Mouse (Mus musculus) hematopoietic stem cell, adult 5-6 weeks (primary cell): ENCODE measurements around the gene Popdc2. TPM values are rescaled to one million over a fixed set of nuclear protein-coding genes. Genes with fewer than 3 reads are reported as not detected.

ENCODE experiments used
- ATAC-seq, 2 experiments: fragments of 125-278 bp in 1 of 2; replicated peaks in 1 of 2; 2 replicates each; pipeline ENCODE4 v1.8.0; 2016 to 2017; ENCODE audit warnings: inconsistent platforms in 2 of 2, mild to moderate bottlenecking in 2 of 2, moderate number of reproducible peaks in 2 of 2, low read depth in 1 of 2, moderate TSS enrichment in 1 of 2; ENCODE audit not compliant: low FRiP score in 2 of 2, poor library complexity in 2 of 2, severe bottlenecking in 2 of 2, insufficient read depth in 1 of 2, low TSS enrichment in 1 of 2
- total RNA-seq: library from RNA; stranded (forward); fragments of 172-1452, 232-1000 nt; gene quantifications from 2 replicates; pipeline ENCODE4 v1.2.3, GENCODE M21; 2017

Gene Popdc2
- total RNA-seq, 1 experiment from 2014 or later = 1.1 TPM

GRCm38 (mm10) chr16:38350939-38351338 lies 11.1 kb upstream of the Popdc2 start:
- ATAC-seq = no peak

DNA sequence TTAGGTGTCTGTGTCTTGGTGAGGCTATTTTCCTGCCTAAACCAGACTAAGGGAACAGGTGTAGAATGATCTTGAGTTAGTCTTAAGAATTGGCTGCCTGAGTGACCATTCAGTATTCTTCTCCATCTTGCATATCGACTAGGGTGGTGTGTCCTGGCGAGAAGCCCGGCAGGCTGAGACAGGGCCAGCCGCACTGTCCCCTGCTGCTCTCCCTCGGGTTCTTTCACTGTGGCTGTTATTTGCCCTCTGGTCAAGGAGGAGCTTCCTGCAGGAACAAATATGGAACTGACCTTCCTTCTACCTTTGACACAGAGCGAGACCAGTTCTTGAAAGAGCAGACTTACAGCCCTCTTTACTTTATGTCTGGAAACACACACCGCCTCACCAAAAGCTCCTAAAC lies 10.0 kb upstream of the Popdc2 start:
- no peak for ATAC-seq

- no peak for ATAC-seq
These were observed 9.2 kb upstream of the Popdc2 start for GRCm38 (mm10) chr16:38352851-38353250.

GRCm38 (mm10) chr16:38353642-38354041 lies 8.4 kb upstream of the Popdc2 start:
- no peak for ATAC-seq

DNA sequence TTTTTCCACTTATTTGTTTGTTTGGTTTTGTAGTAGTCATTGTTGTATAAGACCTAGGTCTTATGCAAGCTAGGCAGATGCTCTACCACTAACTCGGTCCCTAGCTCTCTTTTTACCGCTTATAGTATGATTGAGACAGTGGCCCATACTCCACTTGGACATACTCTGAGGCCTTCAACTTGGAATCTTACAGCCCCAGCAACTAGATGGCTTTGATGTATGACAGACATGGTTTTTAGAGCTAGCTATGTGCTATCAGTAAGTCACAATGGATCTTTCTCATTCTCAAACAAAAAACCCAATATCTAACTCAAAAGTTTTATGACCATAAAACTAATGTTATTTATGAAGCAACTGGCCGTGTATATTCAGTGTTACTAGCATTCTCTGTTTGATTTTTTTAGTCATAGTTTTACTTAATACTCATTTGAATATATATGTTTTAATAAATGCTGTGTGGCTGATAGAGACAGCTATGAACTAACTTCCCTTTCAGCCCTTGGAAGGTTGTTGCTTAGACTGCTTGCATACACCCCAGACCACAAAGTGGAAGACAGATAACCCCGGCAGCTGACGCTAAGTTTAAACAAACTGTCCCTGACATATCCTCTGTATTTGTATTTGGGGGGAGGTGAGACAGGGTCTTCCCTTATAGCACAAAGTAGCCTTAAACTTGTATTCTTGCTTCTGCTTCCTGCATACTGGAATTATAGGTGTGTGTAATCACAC lies 7.7 kb upstream of the Popdc2 start:
- no peak for ATAC-seq

GRCm38 (mm10) chr16:38358256-38358812 lies 3.7 kb upstream of the Popdc2 start:
- ATAC-seq = no peak

DNA sequence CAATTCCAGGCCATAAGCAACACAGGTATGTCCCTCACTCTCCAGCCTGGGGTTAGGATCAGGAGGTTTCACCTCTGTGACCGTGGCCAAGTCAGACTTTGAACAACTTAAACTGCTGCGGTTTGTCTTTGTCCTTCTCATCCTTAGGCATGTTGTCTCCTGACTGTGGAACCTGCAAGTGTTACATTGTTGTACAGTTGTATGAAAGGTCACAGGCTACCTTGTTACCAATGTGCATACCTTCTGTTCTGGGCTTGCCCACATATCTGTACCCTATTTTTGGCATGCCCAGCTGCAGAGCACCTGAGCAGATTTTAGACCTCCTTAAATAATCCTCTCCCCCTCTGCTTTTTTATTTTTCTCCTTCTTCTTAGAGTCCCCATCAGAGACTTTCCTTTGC lies 2.8 kb upstream of the Popdc2 start:
- ATAC-seq = no peak

GRCm38 (mm10) chr16:38359857-38360256 lies 2.2 kb upstream of the Popdc2 start:
- no peak for ATAC-seq

DNA sequence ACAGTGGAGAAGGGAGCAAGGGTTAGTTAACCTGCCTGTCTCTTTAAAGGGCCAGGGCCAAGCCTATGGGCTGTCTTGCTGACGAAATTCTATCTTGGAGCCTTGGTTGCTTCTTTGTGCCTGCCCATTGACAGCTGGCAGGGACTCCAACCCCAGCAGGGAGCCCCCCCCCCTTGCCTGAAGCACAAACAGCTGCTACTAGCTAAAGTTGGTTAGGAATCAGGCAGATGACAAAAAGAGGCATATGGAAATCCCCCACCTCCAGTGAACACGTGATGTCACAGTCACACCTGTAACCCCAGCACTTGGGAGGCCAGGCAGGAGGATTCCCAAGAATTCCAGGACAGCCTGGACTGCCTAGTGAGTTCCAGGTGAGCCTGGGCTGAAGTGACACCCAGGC lies 1.7 kb upstream of the Popdc2 start:
- ATAC-seq = no peak

DNA sequence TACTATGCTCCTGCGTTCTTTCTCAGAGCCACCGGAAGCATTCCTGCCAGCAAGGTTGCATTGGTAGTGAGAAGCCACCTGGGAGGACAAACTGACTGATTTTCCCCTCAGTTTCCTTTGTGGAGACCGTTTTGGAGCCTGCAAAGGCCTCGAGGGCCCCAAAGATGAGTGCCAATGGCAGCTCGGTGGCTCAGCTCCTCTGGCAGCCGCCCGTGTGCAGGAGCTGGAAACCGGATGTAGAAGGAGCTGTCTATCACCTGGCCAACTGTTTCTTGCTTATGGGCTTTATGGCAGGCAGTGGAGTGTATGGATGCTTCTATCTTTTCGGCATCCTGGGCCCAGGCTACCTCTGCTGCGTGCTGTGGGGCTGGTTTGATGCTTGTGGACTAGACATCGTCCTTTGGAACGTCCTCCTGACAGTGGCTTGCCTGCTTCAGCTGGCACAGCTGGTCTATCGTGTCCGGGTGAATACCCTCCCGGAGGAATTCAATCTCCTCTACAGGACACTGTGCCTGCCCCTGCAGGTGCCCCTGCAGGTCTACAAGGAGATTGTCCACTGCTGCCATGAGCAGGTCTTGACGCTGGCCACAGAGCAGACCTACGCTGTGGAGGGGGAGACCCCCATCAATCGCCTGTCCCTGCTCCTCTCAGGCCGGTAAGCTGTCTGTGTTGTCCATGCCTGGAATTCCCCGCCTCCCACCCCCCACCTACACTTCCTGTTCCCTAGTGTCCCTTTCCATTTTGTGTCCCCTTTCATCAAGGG lies 665 bp downstream of the Popdc2 start:
- ATAC-seq = no peak

- no peak for ATAC-seq
These were observed 1.2 kb downstream of the Popdc2 start for GRCm38 (mm10) chr16:38363256-38363595.

GRCm38 (mm10) chr16:38363657-38364056 lies 1.6 kb downstream of the Popdc2 start:
- no peak for ATAC-seq

DNA sequence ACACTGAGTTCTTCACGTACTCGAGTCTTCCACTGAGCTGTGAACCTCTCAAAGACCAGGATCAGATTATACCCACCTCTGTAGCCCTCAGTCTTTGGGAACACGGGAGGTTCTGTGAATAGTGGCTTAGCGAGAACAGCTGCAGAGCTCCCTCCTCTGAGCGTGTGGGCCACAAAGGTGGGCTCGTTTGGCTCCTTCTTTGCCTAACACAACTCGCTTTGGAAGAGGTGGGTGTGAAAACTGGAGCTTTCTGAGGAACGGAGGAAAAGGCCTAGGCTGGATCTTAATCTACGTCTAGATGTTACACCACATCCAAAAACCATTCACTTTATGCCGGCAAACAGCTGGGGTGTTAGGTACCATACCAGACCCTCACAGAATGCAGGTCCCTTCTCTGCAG lies 3.4 kb downstream of the Popdc2 start:
- ATAC-seq = no peak

GRCm38 (mm10) chr16:38366231-38366630 lies 4.2 kb downstream of the Popdc2 start:
- ATAC-seq = no peak

GRCm38 (mm10) chr16:38368336-38368735 lies 6.3 kb downstream of the Popdc2 start:
- ATAC-seq = no peak

DNA sequence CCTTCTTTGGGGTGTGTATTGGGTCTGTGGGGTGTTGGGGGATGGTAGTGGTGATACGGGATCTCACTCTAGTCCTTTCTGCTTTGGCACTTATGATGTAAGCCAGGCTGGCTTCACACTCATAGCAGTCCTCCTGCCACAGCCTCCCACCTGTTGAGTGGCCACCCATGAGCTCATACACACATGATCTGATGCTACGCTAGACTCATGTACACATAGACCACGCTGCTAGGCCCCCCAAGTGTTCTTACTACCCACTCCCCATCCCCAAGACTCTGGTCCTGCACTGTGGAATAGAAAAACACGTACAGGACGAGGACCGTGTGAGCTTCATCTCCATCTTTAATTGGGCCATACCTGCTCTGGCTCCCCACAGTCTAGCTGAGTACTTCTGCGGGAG lies 7.0 kb downstream of the Popdc2 start:
- ATAC-seq = no peak

DNA sequence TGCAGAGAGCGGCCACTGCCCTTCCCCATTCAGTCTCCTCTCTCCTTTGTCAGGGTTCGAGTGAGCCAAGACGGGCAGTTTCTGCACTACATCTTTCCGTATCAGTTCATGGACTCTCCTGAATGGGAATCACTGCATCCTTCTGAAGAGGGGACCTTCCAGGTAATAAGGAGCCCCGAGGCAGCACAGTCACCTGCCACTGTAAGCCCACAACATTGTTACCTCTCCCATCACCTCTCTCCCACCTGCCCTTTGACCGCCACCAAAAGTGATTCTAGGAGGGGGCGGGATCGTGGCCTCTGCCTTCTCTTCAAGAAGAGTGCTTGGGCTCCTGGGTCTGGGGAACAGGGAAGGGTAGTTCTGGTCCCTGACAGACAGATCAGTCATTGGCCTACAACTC lies 7.4 kb downstream of the Popdc2 start:
- no peak for ATAC-seq

DNA sequence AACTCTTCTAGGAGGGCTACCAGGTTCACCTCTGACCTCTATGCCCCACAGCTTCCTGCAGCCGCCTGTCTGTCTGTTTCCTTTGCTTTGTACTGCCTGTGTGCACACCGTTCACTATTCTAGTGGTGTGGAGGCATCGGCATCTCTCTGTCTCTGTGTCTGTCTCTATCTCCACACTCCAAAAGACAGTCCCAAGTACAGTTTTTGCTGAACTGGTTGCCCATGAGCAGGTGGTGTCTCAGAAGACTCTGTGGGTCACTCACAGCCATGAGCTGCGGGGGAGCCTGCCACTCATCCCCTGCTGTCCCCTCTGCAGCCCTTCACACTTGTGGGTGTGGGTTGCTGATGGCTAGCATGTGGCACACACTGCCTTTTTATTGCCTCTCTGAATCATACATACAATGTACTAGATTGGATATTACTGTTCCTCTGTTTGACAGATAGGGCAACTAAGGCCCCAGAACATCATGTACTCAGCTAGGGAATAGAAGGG lies 8.0 kb downstream of the Popdc2 start:
- ATAC-seq = no peak
